9 mouse cellular contexts compared by ENCODE assay signal in genomic region chr10:119453431-119454105, GRCm38 (mm10). TPM values are rescaled to one million over a fixed set of nuclear protein-coding genes. Genes with fewer than 3 reads are reported as not detected.
DNase-seq lines count a peak whose midpoint lies in the region; ATAC-seq and TF ChIP-seq lines count a peak whose summit lies in the region.
"Had no signal": no experiment of that assay in that cellular context is flagged by ENCODE, and none has a peak within 500 bp of the region (broad histone marks: within the 10 kb centered on the region; RNA-seq: fewer than 3 reads in every experiment).

Gene Grip1 (plus strand): TSS chr10:119453830.

- peak; percentile 92 for ATAC-seq in embryonic facial prominence, embryonic 14.5 days (ENCODE audit: low read depth)
- ATAC-seq in hindbrain, embryonic 14.5 days (ENCODE audit: low FRiP score), result peak; percentile 88
- peak; percentile 76 for ATAC-seq in stomach, embryonic 15.5 days (ENCODE audit: insufficient read depth, low FRiP score, low read depth)

- intact Hi-C loops in gastrocnemius, adult 2 months (cut with DNase I), result no loop called here

- TF ChIP-seq CTCF in gastrocnemius, adult 2 months (IDR thresholded peaks at IDR 0.05), result no peak

- under 1% methylated on average over 14 of the region's 84 CpGs for WGBS in embryonic facial prominence, embryonic 14.5 days
- WGBS in hindbrain, embryonic 14.5 days, result under 1% methylated on average over 50 of the region's 84 CpGs
- under 1% methylated on average over 55 of the region's 84 CpGs for WGBS in stomach, embryonic 15.5 days

- H3K9me3 ChIP-seq in embryonic facial prominence, embryonic 14.5 days (ENCODE audit: control insufficient read depth, low read length), result no peaks in the 10 kb centered on the region
- no peaks in the 10 kb centered on the region for H3K9me3 ChIP-seq in hindbrain, embryonic 14.5 days (ENCODE audit: control insufficient read depth, low read length)
- no peaks in the 10 kb centered on the region for H3K9me3 ChIP-seq in stomach, embryonic 15.5 days

- peaks cover 11% of the 10 kb centered on the region; the same call in 1 of the 2 replicates for H3K4me1 ChIP-seq in embryonic facial prominence, embryonic 14.5 days (ENCODE audit: control insufficient read depth, insufficient read depth, low read length)
- peaks cover 23% of the 10 kb centered on the region for H3K4me1 ChIP-seq in hindbrain, embryonic 14.5 days (replicated peaks; ENCODE audit: control insufficient read depth, insufficient read depth, low read length)
- H3K4me1 ChIP-seq in stomach, embryonic 15.5 days, result peaks cover 15% of the 10 kb centered on the region; the same call in 1 of the 2 replicates

- H3K4me2 ChIP-seq in embryonic facial prominence, embryonic 14.5 days (ENCODE audit: low read depth, low read length), result peak within 1 kb of the TSS; percentile 96
- peak within 1 kb of the TSS; percentile 92 for H3K4me2 ChIP-seq in hindbrain, embryonic 14.5 days (replicated peaks)
- H3K4me2 ChIP-seq in stomach, embryonic 15.5 days, result peak within 1 kb of the TSS; percentile 99

- H3K27me3 ChIP-seq in embryonic facial prominence, embryonic 14.5 days (replicated peaks; ENCODE audit: control insufficient read depth, insufficient read depth, low read length), result no peaks in the 10 kb centered on the region
- no peaks in the 10 kb centered on the region for H3K27me3 ChIP-seq in hindbrain, embryonic 14.5 days (ENCODE audit: control insufficient read depth, insufficient read depth, low read length)
- no peaks in the 10 kb centered on the region for H3K27me3 ChIP-seq in stomach, embryonic 15.5 days (replicated peaks)

- no peaks in the 10 kb centered on the region for H3K36me3 ChIP-seq in embryonic facial prominence, embryonic 14.5 days (ENCODE audit: control insufficient read depth, insufficient read depth, low read length)
- H3K36me3 ChIP-seq in hindbrain, embryonic 14.5 days (replicated peaks; ENCODE audit: control insufficient read depth, insufficient read depth), result no peaks in the 10 kb centered on the region
- no peaks in the 10 kb centered on the region for H3K36me3 ChIP-seq in stomach, embryonic 15.5 days

- peak within 1 kb of the TSS; percentile 78 for H3K4me3 ChIP-seq in gastrocnemius, adult 2 months
- H3K4me3 ChIP-seq in embryonic facial prominence, embryonic 14.5 days (ENCODE audit: low read depth, low read length), result peak within 1 kb of the TSS; percentile 74
- H3K4me3 ChIP-seq in hindbrain, embryonic 14.5 days (replicated peaks; ENCODE audit: low read length), result peak within 1 kb of the TSS; percentile 62
- H3K4me3 ChIP-seq in stomach, embryonic 15.5 days (replicated peaks), result peak within 1 kb of the TSS; percentile 71

- DNase-seq in gastrocnemius, adult 2 months, result peak; percentile 30
- DNase-seq in gastrocnemius, postnatal 25 days, result no peak
- peak; percentile 50 for DNase-seq in adrenal gland, postnatal 10 days
- DNase-seq in embryonic facial prominence, embryonic 14.5 days (ENCODE audit: low spot score), result peak; percentile 71
- DNase-seq in hindbrain, embryonic 14.5 days (ENCODE audit: low spot score), result peak; percentile 63
- DNase-seq in left cerebral cortex, adult 8-10 months (ENCODE audit: low spot score in 2 of 2), result peak; percentile 13 to 16
- DNase-seq in lung, postnatal 4 days, result peak; percentile 44 to 55

- H3K9ac ChIP-seq in embryonic facial prominence, embryonic 14.5 days (ENCODE audit: low read depth, low read length), result peak within 1 kb of the TSS; percentile 82
- peak within 1 kb of the TSS; percentile 85 for H3K9ac ChIP-seq in hindbrain, embryonic 14.5 days
- H3K9ac ChIP-seq in stomach, embryonic 15.5 days, result peak within 1 kb of the TSS; percentile 46

- H3K27ac ChIP-seq in gastrocnemius, adult 2 months, result no peak within 1 kb of the TSS
- peak within 1 kb of the TSS; percentile 83 for H3K27ac ChIP-seq in embryonic facial prominence, embryonic 14.5 days (replicated peaks; ENCODE audit: low read depth, low read length)
- H3K27ac ChIP-seq in hindbrain, embryonic 14.5 days, result peak within 1 kb of the TSS; percentile 91
- peak within 1 kb of the TSS; percentile 54 for H3K27ac ChIP-seq in stomach, embryonic 15.5 days

RNA-seq across cellular contexts. Expression of gene Grip1, which starts in this region (rescaled TPM):
- not detected for total RNA-seq in gastrocnemius, adult 2 months (2021)
- under 1 TPM in 1 of 2 experiments, not detected in 1; 0.08 TPM for total RNA-seq in gastrocnemius, postnatal 25 days (2021)
- total RNA-seq in adrenal gland, postnatal 10 days (2021), result 1 to 10 TPM; 1.5 to 1.7 TPM
- polyA plus RNA-seq in embryonic facial prominence, embryonic 14.5 days (2014; fragmentation: Nextera tagmentation; extraction: Ambion mirVana), result 5.0 and 6.6 TPM in 2 replicates
- polyA plus RNA-seq in hindbrain, embryonic 14.5 days (2014; fragmentation: Nextera tagmentation; extraction: Ambion mirVana), result 18.5 and 20.9 TPM in 2 replicates
- 10 to 100 TPM; 17.2 to 21.3 (median 19.1) TPM for total RNA-seq in left cerebral cortex, adult 8-10 months (2022)
- polyA plus RNA-seq in stomach, embryonic 15.5 days (2015; fragmentation: Nextera tagmentation; extraction: Ambion mirVana), result 2.3 and 2.5 TPM in 2 replicates
- total RNA-seq: hematopoietic stem cell, adult 5-6 weeks had no signal

Comparison
In these comparisons a context has a peak if more than half of its experiments do, and no peak if none do; other contexts are left out.
1. RNA of gene Grip1 (total RNA-seq): 17.2 to 21.3 TPM in left cerebral cortex, adult 8-10 months; 1.5 to 1.7 TPM in adrenal gland, postnatal 10 days, 0.08 TPM in gastrocnemius, postnatal 25 days and not detected in gastrocnemius, adult 2 months; every median in the first group is over 4 times any median in the second.
2. Peak in DNase-seq and H3K4me3 ChIP-seq in gastrocnemius, adult 2 months; RNA of the gene not detected or under 1 TPM.
3. Peak in every context shown above with its lines, with median percentiles within 50 percentile points of each other: H3K4me3 ChIP-seq, ATAC-seq, H3K4me2 ChIP-seq and H3K9ac ChIP-seq.